ENCODE assay signal across 12 mouse cellular contexts in genomic region chr11:118427266-118427779, GRCm38 (mm10). TPM values are rescaled to one million over a fixed set of nuclear protein-coding genes. Genes with fewer than 3 reads are reported as not detected.
DNase-seq lines count a peak whose midpoint lies in the region; ATAC-seq and TF ChIP-seq lines count a peak whose summit lies in the region.
"Had no signal": no experiment of that assay in that cellular context is flagged by ENCODE, and none has a peak within 500 bp of the region (broad histone marks: within the 10 kb centered on the region; RNA-seq: fewer than 3 reads in every experiment).

No protein-coding gene starts in this region.

- peaks cover 3% of the 10 kb centered on the region; the same call in 1 of the 2 replicates for H3K27me3 ChIP-seq in hindbrain, embryonic 12.5 days
- no peaks in the 10 kb centered on the region; the same call in 1 of the 2 replicates for H3K27me3 ChIP-seq in hindbrain, embryonic 11.5 days (ENCODE audit: control insufficient read depth, insufficient read depth, low read length)
- H3K27me3 ChIP-seq in limb, embryonic 15.5 days, result no peaks in the 10 kb centered on the region

- no peaks in the 10 kb centered on the region for H3K36me3 ChIP-seq in hindbrain, embryonic 12.5 days
- no peaks in the 10 kb centered on the region for H3K36me3 ChIP-seq in hindbrain, embryonic 11.5 days (ENCODE audit: control insufficient read depth, insufficient read depth, low read length)
- no peaks in the 10 kb centered on the region for H3K36me3 ChIP-seq in limb, embryonic 15.5 days

- H3K27ac ChIP-seq in hindbrain, embryonic 12.5 days, result no peak overlapping the region
- no peak overlapping the region for H3K27ac ChIP-seq in hindbrain, embryonic 11.5 days (ENCODE audit: low read depth, low read length)
- peak overlapping the region; percentile 84 for H3K27ac ChIP-seq in brown adipose tissue, adult 24 weeks (replicated peaks; ENCODE audit: low read depth, low read length)
- H3K27ac ChIP-seq in embryonic fibroblast, embryonic 13.5 days (ENCODE audit: insufficient read depth, low read length), result peak overlapping the region; percentile 47
- H3K27ac ChIP-seq in limb, embryonic 15.5 days, result peak overlapping the region; percentile 73; the same call in 1 of the 2 replicates
- H3K27ac ChIP-seq: left cerebral cortex, adult 2 months; macrophage had no signal

- H3K4me1 ChIP-seq in hindbrain, embryonic 12.5 days, result peaks cover 35% of the 10 kb centered on the region
- peaks cover 4% of the 10 kb centered on the region for H3K4me1 ChIP-seq in hindbrain, embryonic 11.5 days (replicated peaks; ENCODE audit: control insufficient read depth, insufficient read depth, low read length)
- H3K4me1 ChIP-seq in brown adipose tissue, adult 24 weeks (ENCODE audit: control insufficient read depth, insufficient read depth, insufficient read length, low read length), result peaks cover 68% of the 10 kb centered on the region
- H3K4me1 ChIP-seq in embryonic fibroblast, embryonic 13.5 days (ENCODE audit: control insufficient read depth, insufficient read depth, low read length), result peaks cover 26% of the 10 kb centered on the region
- peaks cover 79% of the 10 kb centered on the region for H3K4me1 ChIP-seq in limb, embryonic 15.5 days

- H3K4me2 ChIP-seq in hindbrain, embryonic 12.5 days (replicated peaks), result peak overlapping the region; percentile 41; the same call in 1 of the 2 replicates
- H3K4me2 ChIP-seq in hindbrain, embryonic 11.5 days (replicated peaks; ENCODE audit: low read depth, low read length), result no peak overlapping the region
- 0 out of 2 replicates have a peak overlapping the region, but pooled peaks have one; percentile 66 for H3K4me2 ChIP-seq in limb, embryonic 15.5 days

- H3K9ac ChIP-seq in hindbrain, embryonic 12.5 days, result no peak overlapping the region
- no peak overlapping the region for H3K9ac ChIP-seq in hindbrain, embryonic 11.5 days (ENCODE audit: low read depth, low read length)
- H3K9ac ChIP-seq in limb, embryonic 15.5 days, result no peak overlapping the region

- H3K9me3 ChIP-seq in hindbrain, embryonic 12.5 days (replicated peaks), result no peaks in the 10 kb centered on the region
- H3K9me3 ChIP-seq in hindbrain, embryonic 11.5 days (ENCODE audit: control insufficient read depth, low read length), result no peaks in the 10 kb centered on the region
- no peaks in the 10 kb centered on the region for H3K9me3 ChIP-seq in limb, embryonic 15.5 days

- no peak overlapping the region for H3K4me3 ChIP-seq in hindbrain, embryonic 12.5 days
- H3K4me3 ChIP-seq in hindbrain, embryonic 11.5 days (ENCODE audit: low read depth, low read length), result no peak overlapping the region
- peak overlapping the region; percentile 53; the same call in 1 of the 2 replicates for H3K4me3 ChIP-seq in brown adipose tissue, adult 24 weeks (ENCODE audit: insufficient read depth, low read depth, low read length)
- no peak overlapping the region for H3K4me3 ChIP-seq in embryonic fibroblast, embryonic 13.5 days (ENCODE audit: insufficient read depth, low read length)
- no peak overlapping the region for H3K4me3 ChIP-seq in limb, embryonic 15.5 days
- H3K4me3 ChIP-seq: left cerebral cortex, adult 2 months had no signal

- no peak for TF ChIP-seq CTCF in embryonic fibroblast, embryonic 13.5 days (IDR thresholded peaks at IDR 0.05; ENCODE audit: borderline replicate concordance, insufficient read depth, low read length)

- ATAC-seq in hindbrain, embryonic 12.5 days (ENCODE audit: low FRiP score), result no peak
- no peak for ATAC-seq in hindbrain, embryonic 11.5 days (ENCODE audit: low FRiP score)
- no peak for ATAC-seq in limb, embryonic 15.5 days (ENCODE audit: insufficient number of reproducible peaks, low FRiP score, low TSS enrichment, low read depth)

- no peak for DNase-seq in hindbrain, embryonic 11.5 days (ENCODE audit: low spot score)
- DNase-seq in cerebellum, adult 18-20 months, result no peak
- DNase-seq in layer of hippocampus, adult 18-20 months (ENCODE audit: low spot score in 2 of 2), result no peak
- DNase-seq: adrenal gland, postnatal 10 days; cerebellum, postnatal 14 days; kidney, adult 2 months had no signal

- no peak for TF ChIP-seq POLR2A in embryonic fibroblast, embryonic 13.5 days (IDR thresholded peaks at IDR 0.05; ENCODE audit: low read depth, low read length)

- 51% methylated on average over 3 of the region's 3 CpGs for WGBS in hindbrain, embryonic 12.5 days
- WGBS in hindbrain, embryonic 11.5 days, result 44% methylated on average over 3 of the region's 3 CpGs
- WGBS in limb, embryonic 15.5 days, result 39% methylated on average over 3 of the region's 3 CpGs

RNA-seq across cellular contexts. Expression of gene C1qtnf1, which starts 0.7 kb away (rescaled TPM):
- 3.0 and 4.4 TPM in 2 replicates for polyA plus RNA-seq in hindbrain, embryonic 12.5 days (2016; fragmentation: Nextera tagmentation; extraction: Ambion mirVana)
- 1.1 and 2.5 TPM in 2 replicates for polyA plus RNA-seq in hindbrain, embryonic 11.5 days (2014; fragmentation: Nextera tagmentation; extraction: Ambion mirVana)
- 9.1 and 14.7 TPM in 2 replicates for polyA plus RNA-seq in brown adipose tissue, adult 24 weeks (2012; ENCODE audit: insufficient read depth, insufficient read length, missing spikeins)
- polyA plus RNA-seq in embryonic fibroblast, embryonic 13.5 days (2011; ENCODE audit: insufficient read length, low read depth, missing spikeins), result 20.1 and 23.0 TPM in 2 replicates
- polyA plus RNA-seq in limb, embryonic 15.5 days (2015; fragmentation: Nextera tagmentation; extraction: Ambion mirVana), result 12.1 and 14.8 TPM in 2 replicates
- 1 to 10 TPM; 2.0 to 2.9 TPM for total RNA-seq in layer of hippocampus, adult 18-20 months (2021)

RNA-seq across cellular contexts. Expression of gene Cant1, which starts 8.4 kb away (rescaled TPM):
- 28.4 and 31.3 TPM in 2 replicates for polyA plus RNA-seq in hindbrain, embryonic 12.5 days (2016; fragmentation: Nextera tagmentation; extraction: Ambion mirVana)
- polyA plus RNA-seq in hindbrain, embryonic 11.5 days (2014; fragmentation: Nextera tagmentation; extraction: Ambion mirVana), result 21.0 and 21.1 TPM in 2 replicates
- 11.4 and 12.1 TPM in 2 replicates for polyA plus RNA-seq in brown adipose tissue, adult 24 weeks (2012; ENCODE audit: insufficient read depth, insufficient read length, missing spikeins)
- 28.2 and 29.9 TPM in 2 replicates for polyA plus RNA-seq in embryonic fibroblast, embryonic 13.5 days (2011; ENCODE audit: insufficient read length, low read depth, missing spikeins)
- polyA plus RNA-seq in limb, embryonic 15.5 days (2015; fragmentation: Nextera tagmentation; extraction: Ambion mirVana), result 29.3 and 30.6 TPM in 2 replicates
- 10 to 100 TPM; 41.4 to 44.8 TPM for total RNA-seq in layer of hippocampus, adult 18-20 months (2021)

RNA-seq across cellular contexts. Expression of gene Lgals3bp, which starts 25.4 kb away (rescaled TPM):
- polyA plus RNA-seq in hindbrain, embryonic 12.5 days (2016; fragmentation: Nextera tagmentation; extraction: Ambion mirVana), result 2.3 and 3.3 TPM in 2 replicates
- polyA plus RNA-seq in hindbrain, embryonic 11.5 days (2014; fragmentation: Nextera tagmentation; extraction: Ambion mirVana), result 1.9 and 2.7 TPM in 2 replicates
- polyA plus RNA-seq in brown adipose tissue, adult 24 weeks (2012; ENCODE audit: insufficient read depth, insufficient read length, missing spikeins), result 86.8 and 88.8 TPM in 2 replicates
- 116 and 144 TPM in 2 replicates for polyA plus RNA-seq in embryonic fibroblast, embryonic 13.5 days (2011; ENCODE audit: insufficient read length, low read depth, missing spikeins)
- 8.0 and 11.5 TPM in 2 replicates for polyA plus RNA-seq in limb, embryonic 15.5 days (2015; fragmentation: Nextera tagmentation; extraction: Ambion mirVana)
- 10 to 100 TPM; 18.3 to 18.8 TPM for total RNA-seq in layer of hippocampus, adult 18-20 months (2021)

RNA-seq across cellular contexts. Expression of gene Engase, which starts 49.3 kb away (rescaled TPM):
- polyA plus RNA-seq in hindbrain, embryonic 12.5 days (2016; fragmentation: Nextera tagmentation; extraction: Ambion mirVana), result 7.1 and 7.2 TPM in 2 replicates
- 4.7 and 4.8 TPM in 2 replicates for polyA plus RNA-seq in hindbrain, embryonic 11.5 days (2014; fragmentation: Nextera tagmentation; extraction: Ambion mirVana)
- 4.1 and 8.7 TPM in 2 replicates for polyA plus RNA-seq in brown adipose tissue, adult 24 weeks (2012; ENCODE audit: insufficient read depth, insufficient read length, missing spikeins)
- polyA plus RNA-seq in embryonic fibroblast, embryonic 13.5 days (2011; ENCODE audit: insufficient read length, low read depth, missing spikeins), result 2.7 and 3.5 TPM in 2 replicates
- polyA plus RNA-seq in limb, embryonic 15.5 days (2015; fragmentation: Nextera tagmentation; extraction: Ambion mirVana), result 6.1 and 6.6 TPM in 2 replicates
- 10 to 100 TPM; 11.8 to 16.2 TPM for total RNA-seq in layer of hippocampus, adult 18-20 months (2021)

Comparison
In these comparisons a context has a peak if more than half of its experiments do, and no peak if none do; other contexts are left out.
1. H3K27ac ChIP-seq: peak in brown adipose tissue, adult 24 weeks (single experiment), embryonic fibroblast, embryonic 13.5 days (single experiment) and limb, embryonic 15.5 days (single experiment); none in hindbrain, embryonic 12.5 days (single experiment) and hindbrain, embryonic 11.5 days (single experiment).